Mouse (Mus musculus) embryo, embryonic 11.5 days (tissue): ENCODE data around the gene Snca.

ENCODE experiments used
- DNase-seq: peaks from one replicate; pipeline ENCODE4 v3.0.0-alpha.2; 2012; ENCODE audit warnings: low read depth, low spot score

The Snca gene

DNA sequence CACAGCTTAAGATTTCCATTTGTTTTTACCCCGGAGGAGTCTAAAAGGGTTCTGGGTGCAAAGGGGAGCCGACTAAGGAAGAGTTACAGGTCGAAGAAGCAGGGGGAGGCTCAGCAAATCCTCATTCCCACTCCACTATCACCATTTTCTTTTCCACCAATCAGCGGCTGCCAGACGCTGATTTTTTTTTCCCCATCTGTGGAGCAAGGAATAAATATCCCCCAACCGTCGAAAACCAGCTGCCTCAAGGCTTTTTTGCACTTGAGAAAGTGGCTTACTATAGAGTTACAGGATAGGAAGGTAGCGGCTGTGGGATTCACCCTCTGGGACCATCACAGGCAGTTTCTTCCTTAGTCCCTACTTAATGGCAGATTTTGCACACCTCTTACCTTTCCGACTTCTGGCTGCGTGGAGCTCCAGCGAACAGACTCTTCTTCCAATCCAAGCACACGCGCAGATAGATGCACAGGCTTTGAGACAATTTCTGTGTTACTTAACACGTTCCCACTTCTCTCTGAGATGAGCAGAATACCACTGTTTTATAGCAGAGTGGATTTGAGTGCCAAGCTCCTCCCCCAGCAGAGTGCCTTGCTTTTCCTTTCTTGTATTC lies at the start of gene Snca:
Snca (minus strand) TSS at position 574 of the 610 bp plus-strand sequence.
- peak; percentile 29 for DNase-seq

GRCm38 (mm10) chr6:60870126-60870525 lies 40.5 kb upstream of the Snca start:
- no peak for DNase-seq

- DNase-seq, result no peak
Observed at GRCm38 (mm10) chr6:60856599-60856998, 26.9 kb upstream of the Snca start.

- no peak for DNase-seq
Observed at GRCm38 (mm10) chr6:60851690-60852089, 22.0 kb upstream of the Snca start.

DNA sequence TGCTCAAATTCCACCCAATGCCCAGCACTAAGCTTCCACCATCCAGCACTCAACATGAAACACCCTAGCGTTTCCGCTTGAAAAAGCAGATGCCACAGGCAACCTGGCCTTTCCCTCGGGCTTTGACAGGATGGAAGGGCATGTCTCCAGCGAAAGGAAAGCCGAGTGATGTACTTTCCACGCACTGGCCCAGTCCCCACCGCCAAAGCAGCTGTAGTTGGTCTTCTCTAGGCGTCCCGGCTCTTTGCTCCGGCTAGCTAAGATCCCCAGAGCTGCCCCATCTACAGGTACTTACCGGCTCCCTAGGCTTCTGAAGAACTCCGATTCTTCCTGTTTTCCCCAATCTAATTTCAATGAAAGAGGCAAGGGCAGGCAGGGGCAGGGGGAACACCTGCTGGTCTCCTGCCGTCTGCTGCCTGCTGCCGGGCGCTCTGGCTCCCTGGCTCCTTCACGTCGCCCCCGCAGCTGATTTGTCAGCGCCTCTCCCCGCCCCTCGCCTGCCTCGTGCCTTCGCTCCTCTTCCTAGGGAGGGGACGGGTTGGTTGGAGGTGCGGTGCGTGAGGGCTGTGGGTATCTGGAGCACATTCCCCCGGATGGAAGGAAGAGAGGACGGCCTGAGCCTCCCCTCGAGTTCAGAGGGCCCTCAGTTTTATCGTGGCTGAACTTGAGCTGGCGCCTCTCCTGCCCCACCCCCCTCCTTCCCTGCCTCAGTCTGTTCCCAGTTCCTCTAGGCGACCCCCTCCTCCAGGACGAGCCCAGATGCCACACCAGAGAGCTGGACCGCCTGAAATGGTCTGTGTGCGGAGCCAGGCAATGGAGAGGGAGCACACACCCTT lies 1.0 kb downstream of the Snca start:
- DNase-seq, result peak; percentile 56

- DNase-seq, result peak; percentile 11
Observed at GRCm38 (mm10) chr6:60828047-60828428, 1.6 kb downstream of the Snca start.

DNA sequence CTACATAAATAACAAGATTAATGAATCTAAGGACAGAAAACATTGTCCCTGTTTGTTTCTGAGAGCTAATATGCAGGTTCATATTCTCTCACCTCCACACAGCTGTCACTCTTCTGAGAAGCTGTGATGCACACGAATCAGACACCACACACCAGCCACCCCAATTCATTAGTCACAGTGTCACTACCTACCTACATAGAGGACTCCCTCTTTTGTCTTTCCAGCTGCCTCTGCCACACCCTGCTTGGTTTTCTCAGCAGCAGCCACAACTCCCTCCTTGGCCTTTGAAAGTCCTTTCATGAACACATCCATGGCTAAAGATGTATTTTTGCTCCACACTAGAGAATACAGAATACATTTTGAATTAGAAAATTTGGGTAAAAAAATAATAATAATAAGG lies 2.4 kb downstream of the Snca start:
- no peak for DNase-seq

- no peak for DNase-seq
Observed at GRCm38 (mm10) chr6:60819272-60819671, 10.4 kb downstream of the Snca start.

DNA sequence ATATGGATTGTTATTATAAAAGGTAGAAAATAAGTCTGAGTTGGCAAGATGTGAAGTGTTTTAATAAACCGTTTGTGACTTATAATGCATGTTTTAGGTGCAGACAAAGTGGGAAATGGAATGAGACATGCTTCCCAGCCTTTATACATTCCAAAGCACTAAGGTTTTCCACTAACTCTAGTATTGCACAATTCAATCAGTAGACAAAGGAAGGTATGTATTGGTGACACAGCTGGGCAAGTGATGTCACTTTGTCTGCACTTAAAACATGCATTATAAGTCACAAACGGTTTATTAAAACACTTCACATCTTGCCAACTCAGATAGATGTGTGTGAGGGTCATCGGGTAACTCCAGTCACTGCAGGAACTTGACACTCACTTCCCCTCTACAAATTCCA lies 16.1 kb downstream of the Snca start:
- no peak for DNase-seq

DNA sequence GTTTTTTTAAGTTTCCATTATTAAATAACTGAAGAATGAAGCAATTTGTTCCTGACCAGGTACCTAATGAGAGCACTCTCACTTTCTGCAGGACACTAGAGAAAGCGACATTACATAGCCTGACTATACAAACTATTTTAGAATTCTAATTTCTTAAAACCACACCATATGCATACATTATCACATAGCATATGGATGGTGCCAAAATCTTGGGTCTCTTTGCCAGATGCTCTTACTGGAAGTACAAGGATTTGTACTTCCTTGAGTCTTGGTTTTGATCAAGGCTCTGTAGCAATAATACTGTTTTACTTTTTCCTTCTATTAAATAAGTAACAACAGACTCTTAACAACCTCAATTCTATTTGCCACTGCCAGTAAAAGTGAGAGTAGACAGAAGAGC lies 31.4 kb downstream of the Snca start:
- DNase-seq, result no peak

DNA sequence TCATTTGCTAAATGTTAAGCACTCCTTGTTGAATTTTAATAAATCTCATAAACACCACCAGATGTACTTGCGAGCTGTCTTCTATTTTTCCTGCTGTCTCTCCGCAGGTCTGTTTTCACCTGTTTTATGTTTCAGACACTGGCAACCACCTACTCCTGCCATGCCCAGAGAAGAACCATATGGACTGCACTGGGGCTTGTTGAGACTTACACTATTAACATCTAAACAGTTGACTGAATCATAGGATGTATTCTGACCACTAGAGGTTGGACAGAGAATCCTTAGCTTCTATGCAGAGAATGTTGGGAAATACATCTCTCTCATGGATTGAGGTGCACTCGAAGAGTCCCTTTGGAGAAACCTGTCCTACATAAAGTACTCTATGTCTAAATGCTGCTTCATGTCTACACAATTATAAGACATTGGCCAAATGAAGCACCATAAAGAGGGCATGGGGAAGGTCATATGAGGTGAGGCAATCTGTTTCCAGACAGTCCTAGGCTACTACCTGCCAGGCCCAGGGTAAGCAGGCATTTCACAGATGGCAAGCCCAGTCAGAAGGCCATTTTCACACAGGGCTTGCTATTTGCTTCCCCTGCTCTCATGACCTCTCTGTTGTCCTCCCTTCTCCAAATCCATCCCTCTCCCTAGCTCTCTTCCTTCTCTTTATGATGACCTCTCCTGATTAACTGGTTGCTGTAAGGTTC lies 35.8 kb downstream of the Snca start:
- no peak for DNase-seq

GRCm38 (mm10) chr6:60786955-60787354 lies 42.7 kb downstream of the Snca start:
- DNase-seq, result no peak

- DNase-seq, result no peak
Observed at GRCm38 (mm10) chr6:60771899-60772298, 57.8 kb downstream of the Snca start.

DNA sequence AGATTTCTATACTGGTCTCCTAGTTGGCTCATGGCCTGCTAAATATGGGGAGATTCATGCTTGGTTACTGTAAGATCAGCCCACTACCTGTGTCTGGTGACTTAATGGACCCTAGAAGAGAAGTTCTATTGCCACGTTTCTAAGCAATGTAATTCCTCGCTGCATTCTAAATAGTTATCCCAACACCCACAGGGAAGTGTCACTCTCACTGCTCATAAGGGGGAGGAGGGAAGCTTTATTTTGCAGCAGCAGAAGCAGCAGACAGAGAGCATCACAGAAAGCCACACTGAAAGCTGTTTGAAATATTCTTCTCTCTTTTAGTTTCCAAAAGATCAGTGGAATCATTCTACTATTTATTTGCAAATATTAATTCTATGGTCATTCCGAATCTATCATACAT lies 64.0 kb downstream of the Snca start:
- DNase-seq, result no peak

DNA sequence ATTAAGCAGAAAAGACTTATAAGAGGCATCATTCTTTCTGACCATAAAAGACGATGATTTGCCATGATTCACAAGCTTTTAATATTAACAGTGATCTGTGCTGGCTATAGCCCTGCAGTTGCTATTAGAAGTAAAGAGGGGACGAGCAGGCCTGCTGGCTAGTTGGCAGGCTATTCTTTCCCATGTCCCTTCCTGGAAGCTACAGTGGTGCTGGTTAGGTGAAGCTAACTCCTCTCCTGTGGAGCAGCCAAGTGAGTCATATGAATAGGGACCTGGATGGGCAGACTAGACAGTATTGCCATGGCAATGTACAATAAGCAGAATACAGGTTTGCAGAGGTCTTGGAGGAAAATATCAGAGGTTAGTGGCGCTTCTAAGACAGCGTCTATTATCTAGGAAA lies 66.8 kb downstream of the Snca start:
- DNase-seq, result no peak

DNA sequence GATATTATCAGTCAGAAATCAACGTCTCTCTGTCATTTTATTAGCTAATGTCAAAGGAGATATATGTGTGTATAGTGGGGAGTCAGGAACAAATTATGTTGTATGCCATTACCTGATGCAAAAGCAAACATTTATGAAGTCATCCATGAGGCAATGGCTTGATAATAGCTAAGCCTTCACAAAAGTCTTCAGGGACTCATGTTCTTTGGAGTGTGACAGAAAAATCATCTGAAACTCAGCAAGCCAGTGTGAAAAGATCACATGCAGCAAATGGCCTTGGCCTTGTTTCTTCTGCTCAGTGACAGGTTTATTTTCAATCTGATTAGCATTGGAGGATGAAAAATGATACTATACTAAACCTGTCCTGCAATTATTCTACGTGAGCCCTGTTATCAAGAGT lies 67.9 kb downstream of the Snca start:
- DNase-seq, result no peak

DNA sequence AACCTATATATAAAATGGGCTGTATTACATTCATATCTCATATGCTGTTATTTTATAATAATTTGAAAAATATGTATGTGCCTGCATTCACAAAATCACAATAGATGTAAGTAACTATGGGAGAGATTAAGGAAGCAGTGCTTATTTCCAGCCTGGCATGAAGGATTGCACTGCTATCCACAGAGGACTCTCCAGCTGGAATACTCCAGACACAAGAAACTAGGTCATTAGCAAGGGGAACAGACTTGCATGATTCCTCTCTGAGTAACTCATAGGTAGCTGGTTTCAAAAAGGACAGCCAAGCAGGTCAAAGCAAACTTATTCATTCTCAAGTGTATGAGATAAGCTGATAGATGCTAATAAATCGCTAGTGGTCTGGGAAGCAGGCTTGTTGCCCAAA lies 74.7 kb downstream of the Snca start:
- no peak for DNase-seq

DNA sequence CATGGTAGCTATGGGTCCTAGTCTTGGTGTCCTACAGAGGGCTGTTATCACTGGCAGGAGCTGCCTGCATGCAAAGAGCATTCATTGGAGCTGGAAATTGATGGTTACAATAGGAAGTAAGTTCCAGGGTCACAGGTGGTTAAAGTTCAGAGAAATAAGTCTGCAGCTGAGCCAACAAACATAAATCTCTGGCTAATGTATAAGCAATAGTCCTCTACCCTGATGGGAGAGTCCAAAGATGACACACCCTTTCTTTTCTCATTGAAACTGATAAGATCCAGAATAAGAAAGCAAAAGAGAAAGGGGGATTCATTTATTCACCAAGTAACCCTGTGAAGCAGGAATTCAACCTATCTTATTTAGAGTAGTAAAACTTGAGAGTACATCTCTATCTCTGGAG lies 83.7 kb downstream of the Snca start:
- no peak for DNase-seq

- DNase-seq, result no peak
Observed at GRCm38 (mm10) chr6:60741427-60742071, 88.1 kb downstream of the Snca start.

- DNase-seq, result no peak
Observed at GRCm38 (mm10) chr6:60739776-60740175, 89.9 kb downstream of the Snca start.

GRCm38 (mm10) chr6:60731164-60731563 lies 98.5 kb downstream of the Snca start:
- no peak for DNase-seq

- DNase-seq, result no peak
Observed at GRCm38 (mm10) chr6:60724110-60724829, 105.4 kb downstream of the Snca start.
